Mouse (Mus musculus) cerebellum, adult 9-10 months (tissue): ENCODE measurements around the gene Gpr85.
A peak's percentile ranks its signal among the peaks of the same experiment; 100 is the strongest.

ENCODE experiments used
- DNase-seq: peaks from one replicate; pipeline ENCODE4 v3.0.0; 2022

Gpr85 gene

DNA sequence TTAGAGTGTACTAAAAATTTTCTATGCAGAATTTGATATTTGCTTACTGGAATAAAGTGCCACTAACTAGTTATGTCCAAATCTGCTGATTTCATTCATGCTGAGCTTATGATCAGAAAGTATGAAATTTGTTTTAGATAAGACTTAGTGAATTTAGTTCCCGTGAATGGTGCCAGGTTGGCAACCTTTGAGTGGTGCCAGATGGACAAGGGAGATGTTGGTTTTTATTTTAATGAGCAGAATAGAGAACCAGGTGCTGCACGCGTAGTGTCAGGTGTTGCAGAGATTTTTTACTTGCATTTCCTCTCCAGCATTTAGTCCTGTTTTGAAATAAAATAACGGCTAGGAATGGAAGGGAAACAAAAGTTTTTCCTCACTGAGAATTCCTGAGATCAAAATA lies 27.6 kb downstream of the Gpr85 start:
- peak; percentile 83 for DNase-seq

DNA sequence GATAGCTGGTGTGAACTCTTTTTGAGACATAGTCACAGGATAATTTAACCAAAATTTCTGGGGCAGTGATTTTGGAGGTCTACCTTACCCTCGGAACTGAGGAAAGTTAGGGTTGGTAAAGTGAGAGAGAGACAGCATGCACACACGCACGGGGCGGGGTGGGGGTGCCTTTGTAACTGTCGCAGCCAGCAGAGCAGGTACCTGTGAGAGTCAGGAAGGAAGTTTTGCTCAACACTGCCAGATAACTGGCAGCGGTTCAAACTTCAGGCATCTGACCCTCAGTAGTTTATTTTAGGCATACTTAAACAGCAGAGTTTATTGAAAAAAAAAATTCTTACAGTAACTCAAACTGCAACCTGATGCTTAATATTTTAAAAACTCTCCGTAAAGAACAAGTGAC lies 39.7 kb downstream of the Gpr85 start:
- DNase-seq = no peak

DNA sequence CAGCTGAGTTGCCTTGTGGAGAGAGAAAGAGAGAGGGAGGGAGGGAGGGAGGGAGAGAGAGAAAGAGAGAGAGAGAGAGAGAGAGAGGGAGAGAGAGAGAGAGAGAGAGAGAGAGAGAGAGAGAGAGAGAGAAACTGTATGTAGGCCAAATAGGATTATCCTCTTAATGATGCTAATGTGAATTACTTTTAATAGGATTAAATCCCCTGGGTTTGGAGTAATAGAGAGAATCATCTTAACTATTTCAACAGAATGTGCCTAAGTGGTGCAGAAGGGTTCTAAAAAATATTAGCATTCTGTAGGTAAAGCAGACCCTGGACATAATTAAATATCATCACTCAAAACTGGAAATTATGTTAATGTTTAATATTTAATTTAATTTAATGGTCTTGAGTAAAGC lies 42.4 kb downstream of the Gpr85 start:
- no peak for DNase-seq
